Mouse (Mus musculus) frontal cortex, postnatal 25 days (tissue): ENCODE measurements around the gene Rhox9.
"Not testable (repeated sequence)": the region's sequence is repeated elsewhere in the genome, so short reads cannot be mapped to it uniquely, and the experiment has no call there.

Experiments
- DNase-seq, 2 experiments: peaks; one replicate each; pipeline ENCODE4 v3.0.0; 2022; ENCODE audit warnings: low spot score in 2 of 2

Rhox9 gene

DNA sequence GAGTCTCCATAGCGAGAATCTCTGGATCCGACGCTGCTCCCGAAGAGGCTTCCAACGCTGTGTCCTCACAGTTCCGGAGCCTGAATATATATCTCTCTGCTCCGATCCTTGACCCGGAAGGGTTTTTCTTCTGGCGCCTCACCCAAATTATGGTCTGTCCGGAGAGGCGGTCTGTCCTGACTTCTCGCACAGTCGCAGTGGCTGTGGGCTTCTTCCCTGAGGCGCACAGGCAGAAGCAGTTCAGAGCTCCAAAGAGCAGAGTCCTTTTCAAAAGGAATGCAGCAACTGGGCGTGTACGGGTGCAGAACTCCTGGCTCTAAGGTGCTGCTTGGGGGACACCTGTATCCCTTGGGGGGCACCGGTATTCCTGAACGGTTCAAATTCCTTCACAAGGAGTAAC lies at the start of gene Rhox9:
Gene Rhox9, minus strand, starts transcription at position 101 of the 400 bp plus-strand sequence.
- DNase-seq, result not testable (repeated sequence)

DNA sequence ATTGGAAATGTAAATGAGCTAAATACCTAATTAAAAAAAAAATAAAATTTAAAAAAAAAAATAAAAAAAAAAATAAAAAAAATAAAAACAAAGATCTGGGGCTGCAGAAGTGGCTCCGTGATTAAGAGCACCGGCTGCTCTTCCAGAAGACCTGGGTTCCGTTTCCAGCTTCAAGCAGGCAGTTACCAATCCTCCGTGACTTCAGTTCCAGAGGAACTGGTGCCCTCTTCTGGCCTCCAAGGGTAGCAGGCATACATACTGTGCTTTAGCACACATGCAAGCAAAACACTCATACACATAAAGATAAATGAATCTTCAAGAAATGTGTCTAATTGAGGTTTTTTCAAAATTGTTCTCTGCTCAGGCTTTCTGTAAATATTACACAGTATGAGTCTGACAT lies 14.7 kb upstream of the Rhox9 start:
- DNase-seq, result no peak

DNA sequence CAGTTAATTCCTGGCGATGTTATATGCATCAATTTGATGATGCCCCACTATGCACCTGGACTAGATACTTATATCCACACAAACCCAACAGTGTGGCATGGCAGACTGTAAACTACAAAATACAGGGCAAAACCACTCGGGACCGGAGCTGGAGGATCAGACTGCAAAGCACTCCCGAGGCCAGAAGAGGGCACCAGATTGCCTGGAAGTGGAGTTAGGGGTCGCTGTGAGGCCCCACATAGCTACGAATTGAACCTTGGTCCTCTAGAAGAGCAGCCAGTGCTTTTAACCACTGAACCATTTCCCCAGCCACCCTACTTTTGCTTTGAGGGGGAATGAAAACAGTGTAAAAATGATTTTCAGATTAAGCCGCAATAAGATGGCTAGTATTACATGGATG lies 7.0 kb upstream of the Rhox9 start:
- no peak for DNase-seq

DNA sequence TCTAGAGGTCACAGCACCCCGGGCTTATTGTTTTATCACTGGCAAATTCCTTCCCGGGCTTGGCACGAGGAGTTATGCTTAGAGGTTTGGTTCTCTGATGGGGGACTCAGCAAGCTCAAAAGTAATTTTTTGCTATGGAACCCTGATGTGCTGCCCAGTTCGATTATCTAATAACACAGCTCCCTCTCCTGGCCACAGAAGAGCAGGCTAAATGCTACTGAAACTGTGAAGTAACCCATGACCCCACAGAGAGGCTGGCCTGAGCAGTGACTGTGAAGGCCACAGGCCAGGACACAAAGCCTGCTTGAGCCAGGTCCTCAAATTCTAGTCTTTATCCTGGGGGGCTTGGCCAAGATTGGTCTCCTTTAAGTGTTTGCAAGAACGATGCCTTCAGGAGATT lies 2.2 kb upstream of the Rhox9 start:
- no peak for DNase-seq

DNA sequence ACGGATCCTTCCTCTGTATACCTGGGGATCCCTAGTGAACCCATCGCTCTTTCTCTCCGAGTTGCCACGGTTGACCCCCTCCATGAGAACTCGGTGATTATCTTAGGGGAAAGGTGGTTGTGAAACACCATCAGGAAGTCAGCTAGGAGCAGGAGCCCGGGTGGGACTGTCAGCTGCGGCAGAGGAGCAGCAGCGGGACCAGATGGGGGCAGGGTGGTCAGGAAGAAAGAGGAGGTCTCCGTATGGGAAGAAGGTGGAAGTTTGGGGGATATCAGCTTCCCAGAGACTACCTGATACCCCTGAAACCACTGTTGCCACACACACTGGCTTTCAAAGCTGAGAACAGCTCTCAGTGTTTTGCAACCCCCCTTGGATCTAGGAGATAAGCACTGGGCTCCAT lies 4.4 kb downstream of the Rhox9 start, which contains the start of gene Rhox7b:
Gene Rhox7b, minus strand, starts transcription at position 101 of the 400 bp plus-strand sequence.
- DNase-seq, result not testable (repeated sequence)

DNA sequence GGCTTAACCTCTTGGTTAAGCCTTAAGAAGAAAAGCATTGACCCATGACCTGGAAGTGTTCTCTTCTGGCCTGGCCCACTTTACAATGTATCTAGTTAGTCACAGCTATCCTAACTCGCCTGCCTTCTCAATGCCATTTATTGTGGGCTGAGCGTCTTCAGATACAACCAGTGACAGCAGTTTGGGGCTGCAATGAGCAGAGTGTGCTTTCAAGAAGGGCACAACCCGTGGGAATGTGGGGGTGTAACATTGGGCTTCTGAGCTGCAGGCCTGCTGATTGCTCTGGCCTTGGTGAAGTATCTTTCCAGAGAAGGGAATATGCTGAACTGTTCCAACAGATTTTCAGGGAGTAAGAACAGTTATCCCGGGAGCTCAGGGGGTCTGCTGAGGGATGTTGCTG lies 22.7 kb downstream of the Rhox9 start, which contains the start of gene Rhox8:
Gene Rhox8, minus strand, starts transcription at position 101 of the 400 bp plus-strand sequence.
- no peak for DNase-seq

DNA sequence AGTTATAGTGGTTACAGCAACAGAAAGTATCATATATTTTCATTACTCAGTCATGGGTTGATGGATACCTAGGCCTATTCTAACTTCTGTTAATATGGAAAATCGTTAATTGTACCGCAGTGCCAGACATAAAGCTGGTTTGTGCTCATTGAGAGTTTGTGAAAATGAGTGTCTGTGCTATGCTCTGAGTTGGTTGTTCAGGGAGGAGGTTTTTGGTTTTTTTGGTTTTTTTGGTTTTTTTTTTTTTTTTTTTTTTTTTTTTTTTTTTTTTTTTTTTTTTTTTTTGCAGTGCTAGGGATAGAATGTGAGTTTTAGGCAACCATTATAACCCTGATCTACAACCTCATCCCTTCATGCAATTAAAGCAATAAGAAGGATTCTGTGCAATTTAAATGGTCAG lies 29.9 kb downstream of the Rhox9 start:
- no peak for DNase-seq
